Mouse (Mus musculus): ENCODE data around the gene Tldc1.

The Tldc1 gene

DNA sequence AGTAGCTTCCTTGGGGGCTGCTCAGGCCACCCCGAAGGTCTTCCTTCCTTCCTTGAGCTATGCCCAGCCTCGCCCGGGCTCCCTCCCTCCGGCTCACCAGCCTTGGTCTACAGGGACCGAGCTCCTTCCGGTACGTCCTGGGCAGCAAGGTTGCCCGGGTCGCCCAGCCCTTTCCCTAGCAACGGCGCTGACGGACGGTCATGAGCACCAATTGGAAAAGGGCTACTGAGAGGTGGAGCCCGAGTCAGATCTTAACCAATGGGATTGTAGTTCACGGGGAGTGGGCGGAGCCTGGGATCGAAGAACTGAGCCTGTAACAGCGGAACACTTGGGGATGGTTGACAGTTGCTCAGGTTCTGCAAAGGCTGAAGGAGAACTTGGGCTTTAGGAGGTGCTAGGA, at the start of gene Tldc1:
Tldc1 (minus strand) TSS at position 154 of the 400 bp plus-strand sequence.
- peak; percentile 99 for DNase-seq (ENCODE audit: low spot score)

GRCm38 (mm10) chr8:119827721-119828153, 49.5 kb upstream of the Tldc1 start:
- DNase-seq (ENCODE audit: low spot score) = no peak

DNA sequence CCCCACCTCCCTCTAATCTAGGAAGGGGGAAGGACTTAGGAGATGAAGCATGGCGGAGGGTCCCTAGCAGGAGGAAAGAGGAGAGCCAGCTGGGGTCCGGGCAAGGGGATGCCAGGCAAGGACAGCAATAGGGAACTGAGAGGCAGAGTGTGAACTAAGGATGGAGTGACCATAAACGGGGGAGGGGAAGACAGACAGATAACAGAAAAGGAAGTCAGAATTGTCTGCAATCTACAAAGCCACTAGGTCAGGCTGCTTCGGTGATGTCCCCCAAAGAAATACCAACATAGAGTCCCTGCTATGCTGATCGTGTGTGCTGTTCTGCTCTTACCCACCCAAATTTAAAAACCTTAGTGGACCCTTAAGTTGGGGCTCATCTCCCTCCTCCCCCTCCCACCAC, 48.8 kb upstream of the Tldc1 start:
- no peak for DNase-seq (ENCODE audit: low spot score)

DNA sequence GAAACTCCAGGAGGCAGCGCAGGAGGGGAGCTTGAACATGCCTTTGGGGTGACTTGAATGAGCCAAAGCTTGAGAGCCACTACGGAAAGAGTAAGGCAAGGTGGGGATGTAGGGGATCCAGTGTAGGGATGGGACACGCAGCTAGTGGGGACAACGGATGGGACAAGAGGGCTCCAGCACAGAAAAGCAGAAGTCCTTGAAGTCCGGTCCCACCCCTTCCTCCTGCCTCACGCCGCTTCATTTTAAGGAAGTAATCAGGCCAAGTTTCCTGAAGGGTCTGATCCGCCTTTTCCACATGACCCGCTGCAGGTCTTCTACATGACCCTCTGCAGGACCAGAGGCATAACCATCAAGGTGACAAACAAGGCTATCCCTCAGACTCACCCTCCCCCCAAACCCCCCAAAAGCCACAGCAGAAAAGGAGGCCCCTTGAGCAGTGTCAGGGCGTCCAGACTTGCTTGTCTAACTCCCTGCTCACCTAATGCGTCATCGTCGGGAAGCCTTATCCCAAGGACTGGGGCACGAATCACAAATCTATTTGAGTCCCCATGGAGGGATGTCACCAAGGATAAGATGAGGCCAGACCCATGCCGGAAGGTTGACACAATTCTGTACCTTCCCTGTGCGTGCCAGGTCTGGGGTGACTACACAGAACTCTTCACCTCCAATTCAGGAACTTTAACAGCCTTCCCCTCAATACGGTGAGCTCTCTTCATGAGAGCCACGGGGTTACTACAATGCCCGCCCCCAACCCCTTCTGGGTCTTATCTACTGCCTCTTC, 47.9 kb upstream of the Tldc1 start:
- DNase-seq (ENCODE audit: low spot score) = peak; percentile 37

DNA sequence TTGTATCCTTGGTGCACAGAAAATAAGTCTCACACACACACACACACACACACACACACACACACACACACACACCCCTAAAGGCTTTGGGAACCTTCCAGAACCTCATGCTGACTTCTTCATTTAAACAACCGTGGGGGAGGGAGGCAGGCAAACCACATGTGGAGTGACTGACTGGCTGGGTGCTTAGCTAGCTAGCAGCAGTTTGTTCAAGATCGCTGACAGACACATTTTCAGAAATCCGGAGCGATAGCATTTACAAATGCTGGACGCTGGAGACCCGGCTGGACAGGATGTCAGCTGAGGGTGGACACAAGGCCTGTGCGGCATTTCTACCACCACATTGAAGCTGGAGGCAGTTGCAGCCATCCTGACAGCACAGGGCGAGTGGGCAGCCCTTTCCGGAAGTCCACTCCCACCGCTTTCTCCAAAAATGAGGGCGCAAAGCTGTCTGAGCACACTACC, 46.6 kb upstream of the Tldc1 start:
- DNase-seq (ENCODE audit: low spot score) = peak; percentile 74

DNA sequence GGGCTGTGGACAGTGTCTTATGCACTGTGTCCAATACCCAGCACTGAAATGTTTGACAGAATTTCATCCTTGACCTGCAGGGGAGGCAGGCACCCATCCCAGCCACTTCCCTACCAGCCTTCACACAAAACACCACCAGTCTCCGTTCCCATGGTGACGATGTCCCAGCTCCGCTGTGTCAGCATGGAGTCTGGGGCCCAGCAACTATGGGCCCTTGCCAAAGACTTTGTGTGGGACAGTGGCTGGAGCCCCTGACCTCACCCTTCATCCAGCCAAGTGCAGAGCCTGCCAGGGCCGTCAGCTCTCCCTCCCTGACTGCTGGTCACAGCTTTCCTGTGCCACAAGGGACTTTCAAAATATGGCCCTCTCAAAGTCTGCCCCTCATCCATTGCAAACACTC, 45.9 kb upstream of the Tldc1 start:
- DNase-seq (ENCODE audit: low spot score) = peak; percentile 75

GRCm38 (mm10) chr8:119823278-119823677, 45.1 kb upstream of the Tldc1 start:
- DNase-seq (ENCODE audit: low spot score) = no peak

- no peak for DNase-seq (ENCODE audit: low spot score)
These were observed 43.5 kb upstream of the Tldc1 start for GRCm38 (mm10) chr8:119821691-119822090.

DNA sequence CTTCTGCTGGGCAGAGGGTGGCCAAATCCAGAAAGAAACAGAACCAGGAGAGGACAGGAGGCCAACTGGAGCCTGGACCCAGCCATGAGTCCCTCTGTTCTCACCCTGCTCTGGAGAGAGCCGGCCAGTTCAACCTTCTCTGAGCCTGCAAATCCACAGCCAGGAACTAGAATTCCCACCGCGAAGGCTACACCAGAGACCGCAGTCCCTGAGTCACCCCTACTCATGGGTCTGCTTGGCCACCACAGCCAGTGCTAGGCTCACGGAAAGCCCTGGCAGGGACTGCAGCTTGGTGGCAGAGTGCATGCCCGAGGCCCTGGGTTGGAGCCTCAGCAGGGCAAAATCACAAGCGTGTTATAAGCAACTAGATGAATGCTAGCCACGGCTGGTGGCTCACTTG, 41.8 kb upstream of the Tldc1 start:
- DNase-seq (ENCODE audit: low spot score) = no peak

- no peak for DNase-seq (ENCODE audit: low spot score)
These were observed 41.1 kb upstream of the Tldc1 start for GRCm38 (mm10) chr8:119819316-119819715.

- DNase-seq (ENCODE audit: low spot score) = no peak
These were observed 39.2 kb upstream of the Tldc1 start for GRCm38 (mm10) chr8:119817446-119817845.

DNA sequence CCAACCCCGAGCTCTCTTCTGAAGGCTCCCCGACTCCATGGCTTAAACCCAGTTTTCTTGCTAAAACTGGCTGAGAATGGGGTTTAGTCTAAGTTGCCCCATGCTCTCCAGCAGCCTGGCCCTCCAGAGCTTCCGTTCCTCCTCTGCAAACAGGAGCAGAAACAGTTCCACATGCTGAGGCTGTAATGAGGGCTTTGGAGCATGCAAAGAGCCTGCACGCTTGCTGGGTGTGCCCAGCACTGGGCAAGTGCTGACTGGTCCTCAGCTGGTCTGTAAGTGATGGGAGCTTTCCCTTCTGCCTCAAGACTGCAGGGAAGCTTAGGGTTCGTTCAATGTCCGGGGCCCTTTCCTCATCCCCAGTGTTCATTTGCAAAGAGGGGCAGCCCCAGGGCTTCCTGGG, 38.0 kb upstream of the Tldc1 start:
- no peak for DNase-seq (ENCODE audit: low spot score)

- DNase-seq (ENCODE audit: low spot score) = peak; percentile 70
These were observed 34.6 kb upstream of the Tldc1 start for GRCm38 (mm10) chr8:119812650-119813431.

GRCm38 (mm10) chr8:119811925-119812324, 33.7 kb upstream of the Tldc1 start:
- peak; percentile 51 for DNase-seq (ENCODE audit: low spot score)

DNA sequence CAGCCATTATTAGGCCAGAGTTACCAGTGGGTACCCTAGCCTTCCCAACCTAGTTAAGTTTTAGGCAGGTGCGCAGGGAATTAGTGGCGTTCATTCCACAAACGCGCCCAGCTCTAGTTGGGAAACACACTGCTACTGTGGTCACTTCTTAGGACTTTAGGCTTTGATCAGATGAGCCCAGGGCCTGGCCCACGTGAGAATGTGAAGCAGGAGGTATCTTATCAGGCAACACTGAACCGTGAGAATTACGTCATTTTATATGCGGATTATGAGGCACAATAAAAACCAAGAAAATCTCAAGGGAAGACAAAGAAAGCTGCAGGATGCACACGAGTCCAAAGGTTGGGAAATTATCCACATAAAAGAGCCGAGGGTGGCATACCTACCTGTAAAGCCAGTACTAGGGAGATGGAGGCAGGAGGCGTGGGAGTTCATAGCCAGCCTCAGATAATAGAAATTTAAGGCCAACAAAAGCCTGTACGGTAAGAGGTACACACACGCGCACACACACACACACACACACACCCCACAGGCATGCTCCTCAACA, 32.8 kb upstream of the Tldc1 start:
- no peak for DNase-seq (ENCODE audit: low spot score)

DNA sequence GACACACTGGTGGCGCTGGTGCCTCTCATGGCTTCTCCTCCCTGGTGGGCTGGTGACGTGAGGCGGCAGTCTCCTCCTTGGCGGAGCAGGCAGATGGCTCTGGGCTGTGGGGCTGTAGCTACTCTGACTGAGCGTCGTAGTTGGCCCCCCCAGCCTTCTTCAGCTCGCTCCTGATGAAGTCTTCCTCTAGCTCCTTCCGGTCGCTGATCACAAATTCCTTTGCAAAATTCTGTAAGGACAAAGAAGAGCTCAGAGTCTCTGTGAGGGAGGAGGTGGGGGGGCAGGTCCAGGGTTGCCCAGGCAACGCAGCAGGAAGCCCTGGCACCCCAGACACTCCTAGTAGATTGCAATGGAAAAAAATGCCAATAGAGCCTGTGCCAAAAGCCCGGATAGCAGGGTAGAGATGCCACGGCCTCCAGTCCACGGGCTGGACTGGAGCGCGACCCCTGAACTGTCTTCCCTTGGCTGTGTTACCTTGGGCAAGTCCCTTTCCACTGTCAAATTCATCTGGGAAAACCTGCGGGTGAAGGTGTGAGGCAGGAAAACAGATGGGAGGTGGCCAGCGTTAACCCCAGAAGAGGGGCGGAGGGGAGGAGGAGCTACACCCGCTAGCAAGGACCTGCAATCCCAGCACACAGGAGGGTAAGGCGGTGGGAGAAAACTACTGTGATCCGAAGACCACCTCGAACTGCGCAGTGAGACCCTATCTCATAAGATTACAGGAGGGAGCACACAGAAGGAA, 32.1 kb upstream of the Tldc1 start:
- peak; percentile 53 for DNase-seq (ENCODE audit: low spot score)

DNA sequence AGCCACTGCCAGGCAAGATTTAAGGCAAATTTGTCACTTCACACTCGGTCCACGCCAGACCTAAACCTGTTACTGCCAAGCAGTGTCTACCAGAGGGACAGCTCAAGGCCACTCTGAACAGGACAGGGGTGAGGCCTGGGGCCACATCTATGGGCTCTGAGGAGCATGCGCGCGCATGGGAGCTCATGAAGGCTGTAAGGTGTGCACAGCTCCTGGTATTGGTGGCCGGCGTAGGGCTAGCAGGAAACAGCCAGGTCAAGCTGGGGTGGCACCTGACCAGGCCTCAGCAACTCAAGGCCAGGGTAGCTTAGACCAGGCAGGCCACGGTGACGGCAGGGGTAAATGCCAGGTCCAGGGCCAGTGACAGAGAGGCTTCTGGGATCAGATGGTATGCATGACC, 31.4 kb upstream of the Tldc1 start:
- DNase-seq (ENCODE audit: low spot score) = no peak

DNA sequence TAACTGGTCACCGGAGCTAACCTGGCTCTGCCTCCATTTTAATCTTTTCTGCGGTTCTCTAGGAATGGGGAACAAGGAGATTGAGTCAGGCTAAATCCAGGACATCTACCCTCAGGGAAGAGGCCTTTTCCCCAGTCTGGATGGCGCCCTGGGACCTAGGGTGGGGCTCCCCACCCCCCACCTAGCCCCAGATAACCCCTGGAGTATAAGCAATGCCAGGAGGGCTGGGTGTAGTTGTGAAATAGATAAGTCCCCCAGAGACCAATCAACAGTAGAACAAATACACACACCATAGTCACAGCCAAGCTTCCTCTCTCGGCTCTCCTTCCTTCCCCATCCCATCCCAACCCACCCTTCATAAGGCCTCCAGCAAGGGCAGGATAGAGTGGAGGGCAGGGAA, 29.5 kb upstream of the Tldc1 start:
- no peak for DNase-seq (ENCODE audit: low spot score)

- DNase-seq (ENCODE audit: low spot score) = peak; percentile 81
These were observed 28.4 kb upstream of the Tldc1 start for GRCm38 (mm10) chr8:119806422-119807263.

GRCm38 (mm10) chr8:119805275-119805674, 27.1 kb upstream of the Tldc1 start:
- DNase-seq (ENCODE audit: low spot score) = no peak

GRCm38 (mm10) chr8:119802592-119802991, 24.4 kb upstream of the Tldc1 start:
- no peak for DNase-seq (ENCODE audit: low spot score)
